9 mouse cellular contexts compared by ENCODE assay signal in the genomic region with DNA sequence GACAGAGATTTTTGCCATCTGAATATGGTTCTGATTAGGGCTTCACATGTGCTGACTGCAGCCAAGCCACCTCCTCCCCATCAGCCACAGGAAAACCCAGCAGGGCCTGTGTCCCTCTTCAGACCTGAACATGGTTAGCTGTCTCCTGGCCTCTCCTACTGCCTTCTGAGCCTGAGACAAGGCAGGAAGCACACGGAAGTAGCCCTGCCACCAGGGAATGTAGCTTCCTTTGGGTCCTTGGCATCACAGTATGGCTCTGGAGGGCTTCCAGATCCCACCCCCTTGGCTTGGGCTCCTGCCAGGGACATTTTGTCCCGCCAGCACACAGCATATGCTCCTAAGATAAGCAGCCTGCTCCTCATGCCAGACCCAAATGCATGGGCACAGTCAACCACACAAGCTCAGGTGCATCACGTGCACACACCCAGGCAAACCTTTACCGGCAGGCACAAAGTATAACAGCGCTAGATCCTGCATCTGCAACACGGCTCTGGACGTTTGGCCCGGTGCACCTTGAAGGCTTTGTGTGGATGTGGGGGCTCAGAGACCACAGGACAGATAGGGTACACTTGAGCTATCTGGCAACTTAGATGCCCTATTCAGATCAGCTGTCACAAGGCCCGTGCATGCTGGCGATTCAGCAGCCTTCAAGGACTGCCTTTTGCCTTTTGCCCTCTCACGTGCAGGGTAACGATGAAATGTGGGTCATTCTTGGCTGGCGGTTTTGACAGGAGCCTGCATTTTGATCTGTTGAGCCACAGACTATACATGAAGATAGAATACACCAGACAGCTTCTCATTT. TPM values are rescaled to one million over a fixed set of nuclear protein-coding genes. Genes with fewer than 3 reads are reported as not detected.
DNase-seq lines count a peak whose midpoint lies in the region; ATAC-seq and TF ChIP-seq lines count a peak whose summit lies in the region.
"Had no signal": no experiment of that assay in that cellular context is flagged by ENCODE, and none has a peak within 500 bp of the region (broad histone marks: within the 10 kb centered on the region; RNA-seq: fewer than 3 reads in every experiment).

No protein-coding gene starts in this region.

- no peak overlapping the region for H3K4me3 ChIP-seq in gastrocnemius, adult 2 months
- H3K4me3 ChIP-seq in forebrain, postnatal 0 days (ENCODE audit: low read depth, low read length) = no peak overlapping the region
- no peak overlapping the region for H3K4me3 ChIP-seq in lung, embryonic 16.5 days (ENCODE audit: low read length)

- TF ChIP-seq CTCF in gastrocnemius, adult 2 months (IDR thresholded peaks at IDR 0.05) = no peak
- TF ChIP-seq CTCF in forebrain, postnatal 0 days (IDR thresholded peaks at IDR 0.05; ENCODE audit: low read depth) = no peak

- H3K36me3 ChIP-seq in forebrain, postnatal 0 days (ENCODE audit: insufficient read depth) = peaks cover 23% of the 10 kb centered on the region; the same call in 1 of the 2 replicates
- no peaks in the 10 kb centered on the region for H3K36me3 ChIP-seq in lung, embryonic 16.5 days (ENCODE audit: control insufficient read depth, insufficient read depth, low read length)

- peaks cover 9% of the 10 kb centered on the region; the same call in 1 of the 2 replicates for H3K4me1 ChIP-seq in forebrain, postnatal 0 days (ENCODE audit: insufficient read depth)
- peaks cover 9% of the 10 kb centered on the region for H3K4me1 ChIP-seq in lung, embryonic 16.5 days (replicated peaks; ENCODE audit: control insufficient read depth, insufficient read depth, low read length)

- H3K27ac ChIP-seq in gastrocnemius, adult 2 months = peak overlapping the region; percentile 71
- peak overlapping the region; percentile 15; the same call in 1 of the 2 replicates for H3K27ac ChIP-seq in forebrain, postnatal 0 days (ENCODE audit: low read depth, low read length)
- H3K27ac ChIP-seq in lung, embryonic 16.5 days (ENCODE audit: low read length) = peak overlapping the region; percentile 23; the same call in 1 of the 2 replicates

- no peak overlapping the region for H3K9ac ChIP-seq in forebrain, postnatal 0 days
- no peak overlapping the region for H3K9ac ChIP-seq in lung, embryonic 16.5 days (ENCODE audit: low read length)

- H3K9me3 ChIP-seq in forebrain, postnatal 0 days (ENCODE audit: low read length) = no peaks in the 10 kb centered on the region
- H3K9me3 ChIP-seq in lung, embryonic 16.5 days (ENCODE audit: control insufficient read depth, low read length) = no peaks in the 10 kb centered on the region

- no peak overlapping the region for H3K4me2 ChIP-seq in forebrain, postnatal 0 days (ENCODE audit: low read depth)
- no peak overlapping the region for H3K4me2 ChIP-seq in lung, embryonic 16.5 days (ENCODE audit: low read depth, low read length)

- ATAC-seq in forebrain, postnatal 0 days = peak; percentile 47
- peak; percentile 85 for ATAC-seq in lung, embryonic 16.5 days (ENCODE audit: low read depth)

- no peaks in the 10 kb centered on the region for H3K27me3 ChIP-seq in forebrain, postnatal 0 days (ENCODE audit: insufficient read depth, low read length)
- no peaks in the 10 kb centered on the region for H3K27me3 ChIP-seq in lung, embryonic 16.5 days (ENCODE audit: control insufficient read depth, insufficient read depth, low read depth, low read length)

- peak; percentile 68 for DNase-seq in gastrocnemius, adult 2 months
- DNase-seq in gastrocnemius, postnatal 4 days (ENCODE audit: low spot score in 2 of 2) = no peak
- DNase-seq in adrenal gland, postnatal 10 days = peak; percentile 85
- DNase-seq in forebrain, postnatal 0 days = peak; percentile 82
- peak; percentile 80 for DNase-seq in kidney, postnatal 14 days
- no peak for DNase-seq in spleen, adult 12 weeks (ENCODE audit: low spot score)
- no peak for DNase-seq in natural killer cell, adult 2 months (ENCODE audit: low spot score in 2 of 2)

- 49% methylated on average over 13 of the region's 13 CpGs for WGBS in forebrain, postnatal 0 days
- WGBS in lung, embryonic 16.5 days = 69% methylated on average over 13 of the region's 13 CpGs

- intact Hi-C loops in gastrocnemius, adult 2 months (cut with DNase I) = no loop called here

RNA-seq across cellular contexts. Expression of a gene that starts 27.4 kb away (rescaled TPM):
- not detected for total RNA-seq in gastrocnemius, adult 2 months (2021)
- total RNA-seq in gastrocnemius, postnatal 4 days (2021) = under 1 TPM in 1 of 2 experiments, not detected in 1; 0.44 TPM
- not detected for total RNA-seq in adrenal gland, postnatal 10 days (2021)
- total RNA-seq in forebrain, postnatal 0 days (2014; rRNA removed) = 1.00 TPM in 1 of 2 replicates, not detected in the other
- polyA plus RNA-seq in forebrain, postnatal 0 days (2015; fragmentation: Nextera tagmentation; extraction: Ambion mirVana) = 0.14 TPM in 1 of 2 replicates, not detected in the other
- polyA plus RNA-seq in lung, embryonic 16.5 days (2015; fragmentation: Nextera tagmentation; extraction: Ambion mirVana) = not detected in 2 replicates
- polyA plus RNA-seq: embryonic facial prominence, embryonic 11.5 days had no signal

Comparison
In these comparisons a context has a peak if more than half of its experiments do, and no peak if none do; other contexts are left out.
1. DNase-seq: peak in gastrocnemius, adult 2 months (single experiment), adrenal gland, postnatal 10 days (single experiment), forebrain, postnatal 0 days (single experiment) and kidney, postnatal 14 days (single experiment); none in gastrocnemius, postnatal 4 days (0 of 2), spleen, adult 12 weeks (single experiment) and natural killer cell, adult 2 months (0 of 2).
2. H3K27ac ChIP-seq: peak in every context shown above with its lines; median percentile 71 in gastrocnemius, adult 2 months; 23 in lung, embryonic 16.5 days; 15 in forebrain, postnatal 0 days.